Mouse (Mus musculus): ENCODE data around the gene Nrxn3. TPM values are rescaled to one million over a fixed set of nuclear protein-coding genes. Genes with fewer than 3 reads are reported as not detected.

The Nrxn3 gene
- polyA plus RNA-seq, 1 experiment from 2014 or later = 5.0 TPM

GRCm38 (mm10) chr12:89377687-89378086, 655.0 kb downstream of the Nrxn3 start:
- H3K4me1 ChIP-seq (replicated peaks; ENCODE audit: control insufficient read depth, insufficient read depth, low read length) = no peaks in the 10 kb centered on the region
- no peak overlapping the region for H3K4me2 ChIP-seq (ENCODE audit: low read length)
- H3K4me3 ChIP-seq (ENCODE audit: low read depth, low read length) = no peak overlapping the region
- no peak overlapping the region for H3K27ac ChIP-seq (ENCODE audit: low read depth)
- ATAC-seq (replicated peaks; ENCODE audit: low FRiP score, low TSS enrichment, low read depth) (no peak), DNase-seq (ENCODE audit: low spot score) (no peak)
- H3K36me3 ChIP-seq (ENCODE audit: control insufficient read depth, insufficient read depth, low read length) = no peaks in the 10 kb centered on the region
- H3K9ac ChIP-seq (ENCODE audit: low read length) = no peak overlapping the region
- no peaks in the 10 kb centered on the region for H3K27me3 ChIP-seq (replicated peaks; ENCODE audit: control insufficient read depth, insufficient read depth, low read length)
- WGBS = 88% methylated on average over 2 of the region's 2 CpGs
- H3K9me3 ChIP-seq (ENCODE audit: control insufficient read depth, low read length) = no peaks in the 10 kb centered on the region

- ATAC-seq (replicated peaks; ENCODE audit: low FRiP score, low TSS enrichment, low read depth) = no peak
Measured at GRCm38 (mm10) chr12:89383254-89383653, 660.6 kb downstream of the Nrxn3 start.

DNA sequence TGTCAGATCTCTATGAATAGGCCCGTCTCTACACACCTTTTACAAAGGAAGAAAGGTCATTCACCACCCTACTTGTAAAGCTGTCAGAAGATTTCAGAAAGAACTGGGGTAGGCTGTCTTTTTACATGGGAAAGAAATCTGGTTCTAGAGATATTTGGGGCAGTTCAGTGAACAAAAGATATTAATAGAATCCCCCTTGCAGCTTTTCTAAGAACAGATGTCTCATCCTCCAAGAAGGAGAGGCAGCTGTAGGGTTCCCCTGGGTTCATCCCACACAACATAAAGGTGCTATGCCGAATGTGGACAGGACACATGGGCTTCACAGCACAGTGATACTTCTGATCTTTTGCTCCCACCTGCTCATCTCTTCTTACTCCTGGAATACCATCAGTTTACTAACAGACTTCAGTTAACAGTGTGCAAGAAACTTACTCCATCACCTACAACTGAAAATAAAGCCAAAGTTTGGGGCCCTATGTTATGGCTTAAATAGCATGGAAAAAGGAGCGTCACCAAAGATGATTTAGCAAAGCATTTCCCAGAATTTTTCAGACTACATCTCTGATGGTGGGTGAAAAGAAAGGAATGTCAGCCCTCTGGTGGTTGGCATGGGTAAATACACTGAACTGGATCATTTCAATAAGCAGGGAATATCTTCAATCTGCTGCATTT, 672.6 kb downstream of the Nrxn3 start:
- ATAC-seq (replicated peaks; ENCODE audit: low FRiP score, low TSS enrichment, low read depth) = no peak
- no peak overlapping the region for H3K27ac ChIP-seq (ENCODE audit: low read depth)
- WGBS = 58% methylated on average over 3 of the region's 3 CpGs
- no peaks in the 10 kb centered on the region for H3K27me3 ChIP-seq (replicated peaks; ENCODE audit: control insufficient read depth, insufficient read depth, low read length)
- no peak overlapping the region for H3K4me3 ChIP-seq (ENCODE audit: low read depth, low read length)
- no peaks in the 10 kb centered on the region for H3K4me1 ChIP-seq (replicated peaks; ENCODE audit: control insufficient read depth, insufficient read depth, low read length)
- H3K9ac ChIP-seq (ENCODE audit: low read length) = no peak overlapping the region
- DNase-seq (ENCODE audit: low spot score) = no peak
- H3K36me3 ChIP-seq (ENCODE audit: control insufficient read depth, insufficient read depth, low read length) = no peaks in the 10 kb centered on the region
- H3K4me2 ChIP-seq (ENCODE audit: low read length) = no peak overlapping the region
- no peaks in the 10 kb centered on the region for H3K9me3 ChIP-seq (ENCODE audit: control insufficient read depth, low read length)

More at GRCm38 (mm10) chr12:89383254-89383653, 660.6 kb downstream of the Nrxn3 start:
- Histone ChIP-seq H3K27me3 (replicated peaks; ENCODE audit: control insufficient read depth, insufficient read depth, low read length) (no peaks in the 10 kb centered on the region), H3K36me3 (ENCODE audit: control insufficient read depth, insufficient read depth, low read length) (no peaks in the 10 kb centered on the region), H3K9me3 (ENCODE audit: control insufficient read depth, low read length) (no peaks in the 10 kb centered on the region), H3K4me2 (ENCODE audit: low read length) (no peak overlapping the region), H3K9ac (ENCODE audit: low read length) (no peak overlapping the region), H3K4me3 (ENCODE audit: low read depth, low read length) (no peak overlapping the region), H3K4me1 (replicated peaks; ENCODE audit: control insufficient read depth, insufficient read depth, low read length) (no peaks in the 10 kb centered on the region), H3K27ac (ENCODE audit: low read depth) (no peak overlapping the region)
- 11% methylated on average over 3 of the region's 3 CpGs for WGBS
- DNase-seq (ENCODE audit: low spot score) = no peak

- no peaks in the 10 kb centered on the region for H3K4me1 ChIP-seq (replicated peaks; ENCODE audit: control insufficient read depth, insufficient read depth, low read length)
- ATAC-seq (replicated peaks; ENCODE audit: low FRiP score, low TSS enrichment, low read depth) (no peak), DNase-seq (ENCODE audit: low spot score) (no peak)
- H3K4me2 ChIP-seq (ENCODE audit: low read length) = no peak overlapping the region
- H3K4me3 ChIP-seq (ENCODE audit: low read depth, low read length) = no peak overlapping the region
- H3K27ac ChIP-seq (ENCODE audit: low read depth) = no peak overlapping the region
- no peaks in the 10 kb centered on the region for H3K27me3 ChIP-seq (replicated peaks; ENCODE audit: control insufficient read depth, insufficient read depth, low read length)
- H3K9ac ChIP-seq (ENCODE audit: low read length) = no peak overlapping the region
- no peaks in the 10 kb centered on the region for H3K9me3 ChIP-seq (ENCODE audit: control insufficient read depth, low read length)
- no peaks in the 10 kb centered on the region for H3K36me3 ChIP-seq (ENCODE audit: control insufficient read depth, insufficient read depth, low read length)
Measured at GRCm38 (mm10) chr12:89436519-89436918, 713.8 kb downstream of the Nrxn3 start.

DNA sequence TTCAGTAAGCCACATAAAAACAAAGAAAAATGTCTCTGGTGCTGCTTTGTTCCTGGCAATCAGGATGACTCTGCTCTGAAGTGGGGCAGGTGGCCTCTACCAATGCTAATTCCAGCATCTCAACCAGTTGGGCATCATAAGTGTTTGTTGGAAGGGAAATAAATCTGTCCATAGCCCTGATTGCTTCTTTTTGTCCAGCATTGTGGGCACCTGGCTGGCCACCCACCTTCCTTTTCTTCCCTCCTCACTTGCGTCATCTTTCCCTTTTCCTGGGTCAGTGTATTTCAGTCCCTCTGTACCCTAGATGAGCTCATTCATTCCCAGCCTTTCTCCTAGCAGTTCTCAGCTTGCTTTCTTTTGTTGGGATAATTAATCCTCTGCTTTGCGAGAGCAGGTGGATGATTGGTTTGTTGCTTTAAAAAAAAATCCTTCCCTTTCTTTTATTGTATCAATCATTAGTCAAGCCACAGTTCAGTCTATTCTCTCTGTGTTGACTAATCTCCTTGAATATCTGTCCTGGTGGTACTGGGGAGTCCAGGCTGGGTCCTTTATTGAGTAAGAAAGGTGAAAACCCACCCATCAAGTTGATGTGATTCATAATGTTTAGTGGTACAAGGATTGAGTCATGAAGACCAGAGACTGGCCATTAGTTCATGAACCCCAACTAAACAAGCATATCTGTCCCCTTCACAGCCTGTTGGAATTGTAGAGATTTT, 719.8 kb downstream of the Nrxn3 start:
- WGBS = 50% methylated on average over 2 of the region's 2 CpGs
- H3K27ac ChIP-seq (ENCODE audit: low read depth) = no peak overlapping the region
- H3K36me3 ChIP-seq (ENCODE audit: control insufficient read depth, insufficient read depth, low read length) = no peaks in the 10 kb centered on the region

GRCm38 (mm10) chr12:89450667-89451298, 728.1 kb downstream of the Nrxn3 start:
- DNase-seq (ENCODE audit: low spot score) (no peak), ATAC-seq (replicated peaks; ENCODE audit: low FRiP score, low TSS enrichment, low read depth) (no peak)
- H3K27me3 ChIP-seq (replicated peaks; ENCODE audit: control insufficient read depth, insufficient read depth, low read length) = no peaks in the 10 kb centered on the region
- no peak overlapping the region for H3K4me3 ChIP-seq (ENCODE audit: low read depth, low read length)
- H3K4me2 ChIP-seq (ENCODE audit: low read length) = no peak overlapping the region
- no peaks in the 10 kb centered on the region for H3K4me1 ChIP-seq (replicated peaks; ENCODE audit: control insufficient read depth, insufficient read depth, low read length)
- H3K27ac ChIP-seq (ENCODE audit: low read depth) = no peak overlapping the region
- WGBS = 0% methylated on average over 2 of the region's 2 CpGs
- H3K9me3 ChIP-seq (ENCODE audit: control insufficient read depth, low read length) = no peaks in the 10 kb centered on the region
- H3K36me3 ChIP-seq (ENCODE audit: control insufficient read depth, insufficient read depth, low read length) = no peaks in the 10 kb centered on the region
- no peak overlapping the region for H3K9ac ChIP-seq (ENCODE audit: low read length)

More for the DNA sequence above, 719.8 kb downstream of the Nrxn3 start:
- ATAC-seq (replicated peaks; ENCODE audit: low FRiP score, low TSS enrichment, low read depth) (no peak), DNase-seq (ENCODE audit: low spot score) (no peak)
- no peaks in the 10 kb centered on the region for H3K4me1 ChIP-seq (replicated peaks; ENCODE audit: control insufficient read depth, insufficient read depth, low read length)
- no peak overlapping the region for H3K9ac ChIP-seq (ENCODE audit: low read length)
- no peaks in the 10 kb centered on the region for H3K9me3 ChIP-seq (ENCODE audit: control insufficient read depth, low read length)
- no peaks in the 10 kb centered on the region for H3K27me3 ChIP-seq (replicated peaks; ENCODE audit: control insufficient read depth, insufficient read depth, low read length)
- no peak overlapping the region for H3K4me3 ChIP-seq (ENCODE audit: low read depth, low read length)
- H3K4me2 ChIP-seq (ENCODE audit: low read length) = no peak overlapping the region

DNA sequence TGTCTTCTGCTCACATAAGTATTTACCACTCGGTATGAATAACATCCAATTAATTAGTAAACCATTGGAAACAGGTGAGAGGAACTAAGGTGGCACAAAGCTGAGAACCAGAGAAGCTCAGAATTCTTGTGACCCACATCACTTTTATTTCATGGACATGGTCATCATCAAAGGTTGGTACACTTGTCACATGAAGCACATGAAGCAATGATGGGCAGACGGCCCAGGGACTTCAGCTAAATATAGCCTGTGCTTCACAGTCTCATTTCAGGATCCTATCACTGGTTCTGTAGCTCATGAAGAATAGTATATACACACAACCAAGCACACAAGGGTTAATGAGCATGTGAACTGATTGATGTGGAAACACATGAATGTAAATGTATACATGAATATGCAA, 747.5 kb downstream of the Nrxn3 start:
- WGBS = 78% methylated on average over 2 of the region's 2 CpGs
- H3K36me3 ChIP-seq (ENCODE audit: control insufficient read depth, insufficient read depth, low read length) = no peaks in the 10 kb centered on the region
- H3K4me2 ChIP-seq (ENCODE audit: low read length) = no peak overlapping the region
- H3K4me1 ChIP-seq (replicated peaks; ENCODE audit: control insufficient read depth, insufficient read depth, low read length) = no peaks in the 10 kb centered on the region
- H3K27me3 ChIP-seq (replicated peaks; ENCODE audit: control insufficient read depth, insufficient read depth, low read length) = no peaks in the 10 kb centered on the region
- no peak overlapping the region for H3K4me3 ChIP-seq (ENCODE audit: low read depth, low read length)
- no peak overlapping the region for H3K9ac ChIP-seq (ENCODE audit: low read length)
- H3K9me3 ChIP-seq (ENCODE audit: control insufficient read depth, low read length) = no peaks in the 10 kb centered on the region
- no peak for ATAC-seq (replicated peaks; ENCODE audit: low FRiP score, low TSS enrichment, low read depth)
- DNase-seq (ENCODE audit: low spot score) = no peak
- H3K27ac ChIP-seq (ENCODE audit: low read depth) = no peak overlapping the region

GRCm38 (mm10) chr12:89471289-89471688, 748.6 kb downstream of the Nrxn3 start:
- DNase-seq (ENCODE audit: low spot score) (no peak), ATAC-seq (replicated peaks; ENCODE audit: low FRiP score, low TSS enrichment, low read depth) (no peak)
- Histone ChIP-seq H3K27me3 (replicated peaks; ENCODE audit: control insufficient read depth, insufficient read depth, low read length) (no peaks in the 10 kb centered on the region), H3K9ac (ENCODE audit: low read length) (no peak overlapping the region), H3K36me3 (ENCODE audit: control insufficient read depth, insufficient read depth, low read length) (no peaks in the 10 kb centered on the region), H3K4me1 (replicated peaks; ENCODE audit: control insufficient read depth, insufficient read depth, low read length) (no peaks in the 10 kb centered on the region), H3K27ac (ENCODE audit: low read depth) (no peak overlapping the region), H3K4me3 (ENCODE audit: low read depth, low read length) (no peak overlapping the region), H3K4me2 (ENCODE audit: low read length) (no peak overlapping the region), H3K9me3 (ENCODE audit: control insufficient read depth, low read length) (no peaks in the 10 kb centered on the region)
- WGBS = 48% methylated on average over 2 of the region's 2 CpGs
